Mouse (Mus musculus): Measurements from ENCODE around the gene Plekhg3.

Gene Plekhg3

GRCm38 (mm10) chr12:76527245-76527881 is 3.3 kb upstream of the Plekhg3 start:
- DNase-seq, result peak; percentile 73 to 77

GRCm38 (mm10) chr12:76528766-76529165 is 1.9 kb upstream of the Plekhg3 start:
- DNase-seq, result no peak

DNA sequence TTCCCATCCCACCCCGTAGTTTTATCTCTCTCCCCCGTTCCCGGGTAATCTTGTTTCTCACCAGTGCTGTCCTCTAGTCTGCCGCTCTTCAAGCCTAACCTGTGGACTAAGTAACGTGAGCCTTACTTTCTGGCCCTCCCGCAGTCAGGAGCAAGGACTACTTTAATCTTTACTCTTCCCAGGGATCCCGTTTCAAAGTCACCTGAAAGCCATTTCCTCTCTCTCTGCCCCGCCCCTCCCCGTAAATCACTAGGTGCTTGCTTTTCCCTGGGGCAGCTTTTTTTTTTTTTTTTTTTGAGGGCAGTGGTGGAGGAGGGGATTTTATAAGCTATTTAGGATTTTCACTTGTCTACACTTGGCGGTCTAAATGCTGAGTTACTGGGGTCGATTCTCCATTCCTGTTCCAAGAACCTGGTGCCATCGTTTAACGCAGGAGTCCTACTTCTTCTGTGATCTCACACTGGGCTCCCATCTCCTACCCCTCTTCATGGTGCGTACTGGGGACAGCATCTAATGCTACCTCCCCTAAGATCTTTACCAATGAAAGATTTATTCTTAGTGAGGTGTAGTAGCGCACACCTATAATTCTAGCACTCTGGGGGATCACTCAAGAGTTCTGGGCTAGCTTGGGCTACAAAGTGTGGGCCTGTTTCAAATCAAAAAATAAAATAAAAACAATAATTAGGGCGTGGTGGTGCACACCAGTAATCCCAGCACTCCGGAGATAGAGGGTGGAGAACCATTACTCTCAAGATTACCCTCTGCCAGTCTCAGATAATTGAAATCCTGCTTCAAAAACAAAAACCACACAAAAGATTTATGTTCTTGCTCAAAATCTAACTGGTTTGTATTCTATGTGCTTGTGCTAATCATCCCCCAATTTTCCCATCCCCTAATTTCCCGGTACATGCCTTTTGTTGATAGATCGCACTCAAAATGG is 1.6 kb downstream of the Plekhg3 start:
- no peak for DNase-seq

- no peak for DNase-seq
Observed at GRCm38 (mm10) chr12:76532926-76533376, 2.3 kb downstream of the Plekhg3 start.

GRCm38 (mm10) chr12:76533377-76534222 is 2.9 kb downstream of the Plekhg3 start:
- peak; percentile 77 to 78 for DNase-seq

DNA sequence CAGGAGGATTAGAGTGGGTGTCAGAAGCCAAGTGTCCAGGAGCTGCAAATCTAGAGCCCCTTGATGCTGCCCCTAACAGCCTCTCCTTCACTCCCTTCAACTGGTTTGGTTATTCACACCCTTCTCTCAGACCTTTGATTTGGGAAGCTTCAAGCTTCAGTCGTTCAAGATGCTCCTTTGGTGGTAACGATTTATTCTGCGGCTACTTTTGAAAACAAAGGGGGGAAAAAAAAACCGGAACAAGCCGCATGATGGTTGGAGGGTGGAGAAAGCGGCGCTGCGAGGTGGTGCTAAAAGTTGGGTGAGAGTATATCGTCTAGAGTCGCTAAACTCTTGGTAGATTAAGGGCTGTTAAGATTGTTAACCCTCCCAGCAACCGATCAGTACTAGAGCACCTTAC is 3.5 kb downstream of the Plekhg3 start:
- no peak for DNase-seq

DNA sequence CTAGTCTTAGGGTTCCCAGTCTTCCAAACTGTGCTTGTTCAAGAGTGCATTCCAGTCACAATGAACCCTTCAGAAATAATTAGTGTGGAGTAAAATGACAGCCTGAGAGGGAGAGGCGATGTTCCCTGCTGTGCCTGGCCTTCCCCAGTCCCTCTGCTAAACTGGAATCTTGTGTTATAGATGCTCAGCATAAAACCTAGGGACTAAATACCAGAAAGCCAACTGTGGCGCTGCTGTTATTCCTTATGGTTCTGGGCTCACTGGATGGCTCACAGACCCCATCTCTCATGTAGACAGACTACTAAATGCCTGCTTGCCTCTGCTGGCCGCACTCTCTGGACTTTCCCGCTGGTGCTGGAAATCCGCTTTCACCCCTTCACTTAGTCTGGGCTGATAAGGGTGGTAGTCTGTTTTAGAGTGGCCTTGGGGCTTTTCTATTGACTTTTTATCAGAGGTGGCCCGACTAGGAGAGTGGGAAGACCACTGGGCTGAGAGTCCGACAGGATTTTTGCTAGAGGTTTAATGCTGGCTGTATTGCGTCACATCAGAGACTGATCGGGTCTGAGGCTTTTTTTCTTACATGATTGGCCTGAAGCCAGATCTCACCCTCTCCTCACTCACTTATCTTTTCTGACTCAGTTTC is 4.1 kb downstream of the Plekhg3 start:
- no peak for DNase-seq

GRCm38 (mm10) chr12:76535471-76535900 is 4.8 kb downstream of the Plekhg3 start:
- DNase-seq, result no peak

DNA sequence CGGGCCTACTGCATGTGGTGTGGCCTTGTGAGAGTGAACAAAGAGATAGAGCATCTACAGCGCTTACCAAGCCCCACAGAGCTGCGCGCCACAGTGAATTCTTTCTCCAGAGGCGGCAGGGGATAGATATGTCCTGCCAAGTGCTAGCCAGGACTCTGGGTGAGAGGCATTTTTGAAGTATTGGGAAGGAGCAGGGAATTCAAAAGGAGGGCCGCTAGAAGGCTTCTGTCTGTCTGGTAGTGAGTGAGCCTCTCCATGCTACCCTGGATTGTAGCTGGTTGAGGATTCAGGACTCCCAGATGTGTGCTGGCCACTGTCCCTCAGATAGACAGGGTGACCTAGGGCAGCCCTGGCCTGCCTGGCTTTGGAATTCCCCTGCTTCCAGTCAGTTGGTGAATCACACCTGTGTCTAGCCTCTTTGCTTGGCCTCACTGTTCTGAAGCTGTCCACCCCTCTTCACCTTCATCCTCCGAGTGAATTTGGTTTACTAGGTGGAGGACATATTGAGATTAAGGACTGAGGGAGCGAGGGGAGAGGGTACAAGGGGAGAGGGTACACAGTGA is 6.0 kb downstream of the Plekhg3 start:
- DNase-seq, result no peak

GRCm38 (mm10) chr12:76537434-76537833 is 6.7 kb downstream of the Plekhg3 start:
- peak; percentile 76 to 79 for DNase-seq

- DNase-seq, result no peak
Observed at GRCm38 (mm10) chr12:76540169-76540568, 9.5 kb downstream of the Plekhg3 start.

GRCm38 (mm10) chr12:76540701-76541221 is 10.1 kb downstream of the Plekhg3 start:
- no peak for DNase-seq

GRCm38 (mm10) chr12:76541475-76541874 is 10.8 kb downstream of the Plekhg3 start:
- no peak for DNase-seq

GRCm38 (mm10) chr12:76541879-76542278 is 11.2 kb downstream of the Plekhg3 start:
- DNase-seq, result no peak

- DNase-seq, result no peak
Observed at GRCm38 (mm10) chr12:76545786-76546370, 15.2 kb downstream of the Plekhg3 start.

- no peak for DNase-seq
Observed at GRCm38 (mm10) chr12:76546383-76547276, 15.9 kb downstream of the Plekhg3 start.

GRCm38 (mm10) chr12:76547409-76548081 is 16.9 kb downstream of the Plekhg3 start:
- DNase-seq, result peak; percentile 71 to 84

- DNase-seq, result no peak
Observed at GRCm38 (mm10) chr12:76548082-76548423, 17.4 kb downstream of the Plekhg3 start.

DNA sequence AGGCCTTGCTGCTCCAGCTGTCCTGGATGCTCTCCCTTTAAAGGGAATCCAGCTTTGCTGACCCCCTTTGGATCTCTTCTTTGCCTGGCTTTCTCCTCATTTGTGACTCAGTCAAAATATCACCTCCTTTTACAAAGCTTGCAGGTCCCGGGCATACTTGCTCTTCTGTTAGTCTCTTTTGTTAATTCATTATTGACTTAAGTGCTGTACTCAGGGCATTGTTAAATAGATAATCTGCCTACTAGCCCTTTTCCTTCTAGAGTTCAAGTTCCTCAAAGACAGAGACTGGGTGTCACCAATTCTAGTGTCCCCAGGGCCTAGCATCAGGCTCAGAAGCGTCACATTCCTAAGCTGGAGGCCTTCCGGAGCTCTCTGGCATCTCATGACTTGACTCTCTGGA is 18.5 kb downstream of the Plekhg3 start:
- no peak for DNase-seq

GRCm38 (mm10) chr12:76552321-76552720 is 21.6 kb downstream of the Plekhg3 start:
- peak; percentile 44 to 49 for DNase-seq
